Mouse (Mus musculus): ENCODE measurements around the gene Myd88.

The Myd88 gene

DNA sequence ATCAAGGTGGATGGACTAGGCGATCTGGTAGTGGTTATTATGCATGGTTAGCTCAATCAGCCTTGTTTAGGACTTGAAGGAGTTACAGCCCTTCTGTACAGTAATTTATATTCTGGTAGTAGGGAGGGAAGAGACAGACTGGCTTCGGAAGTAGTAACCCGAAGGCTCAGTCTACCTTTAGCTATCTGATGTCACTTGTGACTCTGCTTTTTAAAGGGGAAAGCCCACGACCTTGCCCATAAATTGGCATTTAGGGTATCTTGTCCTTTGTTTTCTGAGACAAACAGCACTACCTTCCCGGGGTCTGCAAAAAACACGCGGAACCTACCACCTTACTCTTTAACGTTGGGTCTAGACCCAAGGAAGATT, 1.0 kb downstream of the Myd88 start:
- DNase-seq (ENCODE audit: low read depth, low spot score) = no peak

DNA sequence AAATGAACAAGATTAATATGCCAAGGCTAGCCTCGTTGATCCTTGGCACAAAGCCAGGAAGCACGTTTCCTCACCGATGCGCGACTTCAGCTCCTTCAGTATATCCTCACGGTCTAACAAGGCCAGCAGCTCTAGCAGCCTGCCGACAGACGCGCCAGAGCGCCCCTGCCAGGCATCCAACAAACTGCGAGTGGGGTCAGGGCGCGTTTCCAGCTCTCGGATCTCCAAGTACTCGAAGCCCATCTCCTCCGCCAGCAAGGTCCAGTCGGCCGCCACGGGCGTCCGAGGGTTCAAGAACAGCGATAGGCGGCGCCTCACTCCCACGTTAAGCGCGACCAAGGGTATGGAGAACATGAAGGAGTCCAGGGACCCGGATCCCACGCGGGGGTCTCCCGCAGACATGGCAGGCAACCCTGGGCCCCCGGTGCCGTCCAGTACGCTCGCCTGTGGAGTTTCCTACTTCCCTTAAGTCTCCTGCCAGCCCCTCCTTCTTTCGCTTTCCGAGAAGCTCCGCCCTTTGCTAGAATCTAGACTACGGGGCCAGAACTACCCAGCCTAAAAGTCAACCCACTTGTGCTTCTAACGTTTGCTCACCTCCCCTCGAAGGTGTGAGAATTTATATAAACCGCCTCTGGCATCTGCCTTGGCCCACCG, 1.5 kb downstream of the Myd88 start, which contains the start of gene Acaa1a:
Gene Acaa1a (plus strand): TSS at position 119 of the 654 bp plus-strand sequence.
- no peak for DNase-seq (ENCODE audit: low read depth, low spot score)

DNA sequence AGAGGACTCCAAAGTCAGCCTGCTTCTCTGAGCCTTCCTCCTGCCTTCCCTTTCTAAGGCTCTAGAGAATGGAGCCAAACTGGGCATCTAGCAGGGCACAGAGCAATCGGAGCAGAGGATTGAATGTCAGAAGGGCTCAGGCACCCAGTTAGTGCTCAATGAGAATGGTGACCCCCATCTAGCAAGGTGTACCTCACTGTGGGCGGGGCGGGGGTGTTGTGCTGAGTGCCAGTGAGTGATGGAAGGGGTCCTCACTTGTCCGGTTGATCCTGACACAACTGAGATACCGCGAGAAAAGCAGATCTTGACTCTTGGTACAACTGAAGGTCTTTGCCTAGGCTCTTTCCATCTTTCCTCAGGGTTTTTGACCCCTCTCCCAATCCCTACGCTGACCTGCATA, 2.1 kb downstream of the Myd88 start:
- no peak for DNase-seq (ENCODE audit: low read depth, low spot score)

DNA sequence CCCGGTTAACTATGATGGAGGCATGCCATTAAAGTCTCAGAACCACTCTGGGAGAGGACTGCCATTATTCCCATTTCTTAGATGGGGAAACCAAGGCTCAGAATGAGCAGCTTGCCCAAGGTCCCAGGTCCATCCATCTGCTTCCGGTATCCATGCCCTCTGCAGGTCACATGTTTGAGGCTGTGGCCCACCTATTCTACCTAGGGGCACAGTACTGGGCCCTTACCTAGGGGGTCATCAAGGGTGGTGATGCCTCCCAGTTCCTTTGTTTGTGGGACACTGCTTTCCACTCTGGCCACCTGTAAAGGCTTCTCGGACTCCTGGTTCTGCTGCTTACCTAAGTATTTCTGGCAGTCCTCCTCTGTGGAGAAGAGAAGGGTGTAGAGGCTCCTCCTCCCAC, 2.9 kb downstream of the Myd88 start:
- DNase-seq (ENCODE audit: low read depth, low spot score) = no peak

DNA sequence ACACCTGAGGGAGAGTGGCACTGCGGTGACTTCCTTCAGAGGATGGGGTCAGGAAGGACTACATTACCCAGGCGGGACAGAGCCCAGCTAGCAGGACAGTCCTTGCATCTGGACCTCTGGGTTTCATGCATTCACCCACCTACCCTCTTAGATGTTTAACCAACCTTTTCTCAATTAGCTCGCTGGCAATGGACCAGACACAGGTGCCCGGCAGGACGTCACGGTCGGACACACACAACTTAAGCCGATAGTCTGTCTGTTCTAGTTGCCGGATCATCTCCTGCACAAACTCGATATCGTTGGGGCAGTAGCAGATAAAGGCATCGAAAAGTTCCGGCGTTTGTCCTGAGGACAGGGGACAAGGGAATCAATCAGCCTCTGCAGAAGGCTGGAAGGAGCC, 3.4 kb downstream of the Myd88 start:
- DNase-seq (ENCODE audit: low read depth, low spot score) = no peak

DNA sequence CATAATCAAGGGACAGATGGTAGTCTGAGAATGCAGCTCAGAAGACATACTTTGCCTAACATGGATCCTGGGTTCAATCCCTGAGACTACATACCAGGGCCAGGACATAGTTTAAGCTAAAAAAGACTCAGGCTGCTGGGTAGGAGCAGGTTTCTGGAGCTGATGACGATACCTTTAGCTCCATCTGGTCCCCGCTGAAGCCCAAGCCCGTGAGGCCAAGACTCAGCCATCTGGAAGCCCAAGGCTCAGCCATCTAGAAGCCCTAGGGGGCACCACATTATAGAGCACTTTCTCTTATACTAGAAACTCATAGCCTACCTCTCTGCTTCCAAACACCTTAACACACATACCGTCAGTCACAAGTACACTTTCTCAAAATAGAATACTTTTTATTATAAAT, 5.6 kb downstream of the Myd88 start:
- DNase-seq (ENCODE audit: low read depth, low spot score) = no peak

DNA sequence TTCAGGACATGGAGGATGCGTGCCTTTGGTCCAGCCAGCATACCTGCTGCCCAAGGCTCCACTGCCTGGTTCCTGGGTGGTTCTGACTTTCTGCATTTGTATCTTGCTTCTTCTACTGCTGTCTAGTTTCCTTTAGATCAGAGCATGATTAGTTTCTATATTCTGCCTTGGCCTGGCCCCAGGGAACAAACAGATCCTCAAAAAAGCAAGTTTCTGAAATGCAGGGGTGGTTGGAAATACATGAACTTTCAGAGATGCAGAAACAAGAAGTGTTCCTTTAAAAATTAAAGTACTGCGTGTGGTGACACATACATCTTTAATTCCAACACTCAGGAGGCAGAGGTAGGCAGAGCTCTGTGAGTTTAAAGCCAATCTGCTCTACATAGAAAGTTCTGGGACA, 6.4 kb downstream of the Myd88 start:
- DNase-seq (ENCODE audit: low read depth, low spot score) = no peak

DNA sequence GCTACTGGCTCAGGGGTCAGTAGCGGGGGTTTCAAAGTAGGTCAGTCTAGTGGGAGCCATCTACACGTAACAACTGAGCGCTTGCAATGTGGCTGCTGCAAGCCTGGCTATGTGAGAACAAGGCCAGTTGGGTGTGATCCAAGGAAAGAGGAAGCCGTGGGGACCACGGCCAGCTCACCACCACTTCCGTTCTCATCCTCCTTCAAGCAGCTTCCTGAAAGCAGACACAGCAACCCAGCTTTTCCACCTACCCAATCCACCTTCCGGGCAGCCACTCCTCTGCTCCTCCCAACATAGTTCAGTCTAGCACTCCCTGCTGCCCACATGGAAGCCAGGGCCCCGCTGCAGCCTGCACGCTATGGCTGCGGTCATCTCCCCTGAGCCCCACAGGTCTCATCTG, 6.9 kb downstream of the Myd88 start:
- DNase-seq (ENCODE audit: low read depth, low spot score) = no peak

DNA sequence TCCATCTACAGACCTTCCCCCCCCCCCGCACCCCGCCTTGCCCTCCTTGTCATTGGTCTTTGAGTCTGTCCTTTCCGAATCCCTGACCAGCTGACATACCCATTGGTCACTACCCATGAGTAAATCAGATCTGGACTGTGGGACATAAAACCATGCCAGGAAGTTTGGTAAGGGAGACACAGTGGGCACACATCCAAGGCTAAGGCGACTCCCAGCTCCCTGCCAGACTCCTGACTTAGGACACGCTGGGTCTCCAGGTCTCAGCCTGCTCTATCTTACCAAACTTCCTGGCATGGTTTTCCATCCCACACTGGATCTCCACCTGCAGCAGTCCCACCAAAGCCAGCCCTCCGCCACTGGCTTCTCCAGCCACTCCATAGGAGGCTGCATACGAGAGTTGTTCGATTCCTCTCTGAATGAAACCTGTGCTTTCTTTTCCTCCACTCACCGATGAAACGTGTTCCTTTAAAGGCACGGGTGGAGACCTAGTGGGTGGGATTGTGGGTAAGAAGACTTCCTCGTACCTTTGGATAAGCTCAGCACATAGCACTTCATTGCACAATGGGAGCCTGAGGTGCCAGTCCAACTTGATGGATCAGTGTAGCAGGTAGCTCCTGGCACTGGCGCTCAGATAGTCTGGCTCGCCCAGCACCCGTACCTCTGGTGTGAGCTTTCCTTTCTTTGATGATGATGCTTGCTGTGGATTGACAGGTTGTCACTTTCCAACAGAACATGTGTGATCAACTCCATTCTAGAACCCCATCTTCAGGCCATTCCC, 10.8 kb downstream of the Myd88 start:
- no peak for DNase-seq (ENCODE audit: low read depth, low spot score)

DNA sequence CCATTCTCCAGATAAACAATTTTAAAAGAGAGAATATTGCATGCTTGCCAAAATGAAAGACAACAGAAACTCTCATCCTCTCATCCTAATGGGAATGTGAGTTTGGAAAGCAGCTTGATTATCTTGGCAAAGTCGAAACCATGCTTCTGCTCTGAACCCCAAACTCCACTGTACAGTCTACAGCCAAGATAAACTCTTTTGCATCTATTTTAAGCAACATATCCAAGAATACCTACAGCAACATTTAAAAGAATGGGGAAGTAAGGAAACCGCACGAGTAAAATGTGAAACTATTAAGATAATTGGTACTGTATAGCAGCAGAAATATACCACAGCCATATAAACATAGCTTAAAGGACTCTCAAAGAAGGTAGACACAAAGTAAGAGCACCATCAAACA, 12.7 kb downstream of the Myd88 start:
- no peak for DNase-seq (ENCODE audit: low read depth, low spot score)

DNA sequence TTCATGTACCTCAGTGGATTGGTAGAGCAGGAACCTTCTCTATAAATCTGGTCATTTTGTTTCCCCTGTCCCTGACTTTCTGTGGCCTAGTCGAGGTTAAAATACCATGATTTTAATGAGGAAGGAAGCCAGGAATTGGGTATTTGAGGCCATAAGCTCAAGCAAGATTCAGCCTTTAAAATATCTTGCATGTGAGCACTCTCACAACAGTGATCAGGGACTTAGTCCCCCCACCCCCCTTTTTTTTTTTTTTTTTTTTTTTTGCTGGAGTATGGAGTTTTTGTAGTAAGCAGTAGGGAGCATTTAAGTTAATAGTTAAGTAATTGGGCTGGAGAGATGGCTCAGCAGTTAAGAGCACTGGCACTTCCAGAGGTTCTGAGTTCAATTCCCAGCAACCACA, 17.1 kb downstream of the Myd88 start:
- no peak for DNase-seq (ENCODE audit: low read depth, low spot score)

DNA sequence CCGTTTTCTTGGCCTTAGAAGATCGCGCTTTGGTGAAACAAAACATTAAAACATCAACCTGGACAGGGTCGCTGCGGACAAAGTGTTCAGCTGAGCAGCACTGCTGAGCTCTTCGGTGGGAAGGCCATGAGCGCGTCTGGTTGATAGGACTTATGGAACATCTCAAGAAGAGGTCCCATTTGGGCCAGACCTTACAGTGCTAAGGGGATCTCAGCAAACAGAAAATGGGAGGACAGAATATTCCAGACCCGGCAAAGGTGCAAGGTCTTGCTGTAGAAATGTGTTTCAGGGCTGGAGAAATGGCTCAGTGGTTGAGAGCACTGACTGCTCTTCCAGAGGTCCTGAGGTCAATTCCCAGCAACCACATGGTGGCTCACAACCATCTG, 18.0 kb downstream of the Myd88 start:
- DNase-seq (ENCODE audit: low read depth, low spot score) = no peak

DNA sequence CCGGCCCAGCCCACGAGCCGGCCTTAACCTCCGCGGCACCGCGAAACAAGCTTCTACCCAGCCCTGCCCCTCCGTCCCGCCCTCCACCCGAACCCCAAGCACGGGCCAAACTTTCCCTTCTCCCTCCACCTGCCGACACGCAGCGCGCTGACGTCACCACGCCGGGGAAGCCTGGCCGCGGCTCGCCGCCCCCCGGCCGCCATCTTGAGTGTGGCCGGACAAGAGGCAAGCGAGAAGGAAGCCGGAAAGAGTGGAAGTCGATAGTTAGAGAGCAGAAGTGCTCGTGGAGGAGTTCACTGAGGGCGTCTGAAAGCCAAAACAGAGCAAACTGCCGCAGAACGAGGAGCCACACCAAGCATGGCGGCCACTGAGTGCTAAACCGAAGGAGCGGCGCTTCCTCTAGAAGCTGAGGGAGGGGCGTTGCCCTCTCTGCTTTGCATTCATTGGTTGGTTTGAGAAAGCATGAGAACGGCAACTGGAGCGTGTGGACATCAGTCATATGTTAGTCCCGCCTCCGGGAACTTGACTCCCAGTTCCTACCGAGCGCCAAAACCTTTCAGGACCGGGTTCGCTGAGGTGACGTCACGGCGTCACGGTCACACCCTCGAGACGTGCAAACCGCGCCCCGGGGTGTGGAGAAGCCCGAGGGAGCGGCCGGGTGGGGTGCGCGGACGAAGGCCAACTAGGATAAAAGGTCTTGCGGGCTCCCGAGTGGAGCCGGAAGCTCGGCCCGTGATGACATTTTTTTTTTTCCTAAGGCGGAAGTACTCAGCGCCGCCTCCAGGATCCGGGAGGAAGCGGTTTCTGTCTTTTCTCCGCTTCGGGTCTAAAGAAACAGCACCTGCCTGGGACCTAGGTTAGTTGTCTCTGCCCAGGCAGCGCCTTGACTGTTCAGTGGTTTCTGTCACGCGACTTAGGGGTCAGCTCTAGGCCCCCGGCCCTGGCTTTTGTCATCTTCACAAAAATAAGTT, 18.6 kb downstream of the Myd88 start, which contains the start of gene Oxsr1:
Gene Oxsr1 (minus strand): TSS at position 139 of the 971 bp plus-strand sequence.
- peak; percentile 99 for DNase-seq (ENCODE audit: low read depth, low spot score)

DNA sequence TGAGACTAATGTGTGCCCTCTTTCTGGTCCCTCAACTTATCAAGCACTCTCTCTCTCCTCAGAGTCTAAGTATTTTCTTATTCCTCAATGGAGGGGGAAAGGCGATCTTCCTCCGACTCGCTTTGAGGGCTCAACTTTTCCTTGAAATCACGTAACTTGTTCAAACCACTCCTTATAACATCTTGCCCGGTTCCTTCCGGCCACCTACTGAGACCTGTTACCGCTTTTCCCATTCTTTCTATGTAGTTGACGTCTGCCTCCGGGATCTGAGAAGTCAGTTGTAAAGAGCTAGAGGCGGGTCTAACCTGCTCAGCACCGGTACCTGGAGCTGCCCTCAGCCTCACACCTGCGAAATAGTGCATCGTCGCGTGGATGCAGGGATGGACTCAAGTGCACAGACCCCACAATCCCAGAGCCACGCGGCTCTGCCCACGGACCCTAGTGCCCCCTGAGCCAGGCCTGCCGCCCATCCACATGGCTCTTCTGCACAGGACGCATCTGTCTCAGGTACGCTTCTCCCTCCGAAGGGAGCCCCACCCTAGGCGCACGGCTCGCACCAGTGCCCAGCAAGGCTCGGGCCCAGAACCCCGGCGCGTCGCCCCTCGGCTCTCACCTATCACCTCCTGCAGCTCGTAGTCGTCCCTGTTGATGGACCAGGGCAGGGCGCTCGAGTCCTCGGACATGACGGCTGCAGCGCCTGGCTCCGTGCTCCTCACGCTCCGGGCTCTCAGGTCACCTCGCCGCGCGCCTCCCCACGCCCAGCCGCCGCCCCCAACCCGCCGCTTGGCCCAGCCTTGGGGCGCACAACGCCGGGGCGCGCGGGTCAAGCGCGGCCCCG, 19.6 kb downstream of the Myd88 start:
- DNase-seq (ENCODE audit: low read depth, low spot score) = no peak

DNA sequence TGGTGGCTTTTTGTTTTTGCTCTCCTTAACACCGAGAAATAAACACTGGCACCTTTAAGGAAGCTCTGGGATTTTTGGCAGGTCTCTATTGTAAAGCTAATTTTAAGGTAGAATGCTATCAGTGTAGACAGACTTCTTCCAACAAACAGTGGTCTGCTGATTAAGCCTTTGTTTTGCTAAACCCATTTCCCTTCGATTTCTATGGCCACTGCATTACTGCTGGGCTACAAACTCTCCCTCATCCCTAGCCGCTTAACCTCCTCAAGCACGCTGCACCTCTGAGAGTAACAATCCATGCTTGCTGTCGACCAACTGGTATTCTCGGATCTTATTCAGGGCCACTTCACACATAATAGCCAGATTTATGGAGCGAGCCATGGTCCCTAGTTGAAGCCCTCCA, 20.3 kb downstream of the Myd88 start:
- no peak for DNase-seq (ENCODE audit: low read depth, low spot score)

DNA sequence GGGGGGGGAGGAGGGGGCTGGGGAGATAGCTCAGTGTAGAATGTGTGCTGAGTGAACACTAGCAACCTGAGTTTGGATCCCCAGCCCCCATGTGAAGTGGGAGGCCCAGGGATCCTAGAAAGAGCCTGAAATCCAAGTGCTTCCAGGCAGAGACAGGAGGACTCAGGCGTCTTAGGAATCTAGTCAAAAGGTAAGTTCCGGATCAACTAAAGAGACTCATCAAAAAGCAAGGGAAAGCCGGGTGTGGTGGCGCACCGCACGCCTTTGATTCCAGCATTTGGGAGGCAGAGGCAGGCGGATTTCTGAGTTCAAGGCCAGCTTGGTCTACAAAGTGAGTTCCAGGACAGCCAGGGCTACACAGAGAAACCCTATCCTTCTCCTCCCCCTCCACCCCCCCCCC, 20.8 kb downstream of the Myd88 start:
- DNase-seq (ENCODE audit: low read depth, low spot score) = no peak

DNA sequence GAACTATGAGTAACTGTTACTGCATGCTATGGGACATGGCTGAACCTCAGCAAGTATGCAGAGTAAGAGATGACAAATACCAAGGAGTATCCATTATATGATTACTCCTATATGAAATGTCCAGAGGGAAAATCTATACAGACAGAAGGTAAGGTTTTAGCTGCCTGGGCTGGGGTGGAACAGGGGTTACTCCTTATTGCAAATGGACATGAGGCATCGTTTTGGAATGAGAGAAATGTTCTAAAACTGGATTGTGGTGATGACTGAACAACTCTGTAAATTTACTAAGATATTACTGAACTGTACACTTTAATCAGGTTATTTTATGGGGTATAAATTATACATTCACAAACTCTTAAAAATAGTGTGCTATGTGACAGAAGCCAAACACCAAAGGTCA, 22.3 kb downstream of the Myd88 start:
- no peak for DNase-seq (ENCODE audit: low read depth, low spot score)

DNA sequence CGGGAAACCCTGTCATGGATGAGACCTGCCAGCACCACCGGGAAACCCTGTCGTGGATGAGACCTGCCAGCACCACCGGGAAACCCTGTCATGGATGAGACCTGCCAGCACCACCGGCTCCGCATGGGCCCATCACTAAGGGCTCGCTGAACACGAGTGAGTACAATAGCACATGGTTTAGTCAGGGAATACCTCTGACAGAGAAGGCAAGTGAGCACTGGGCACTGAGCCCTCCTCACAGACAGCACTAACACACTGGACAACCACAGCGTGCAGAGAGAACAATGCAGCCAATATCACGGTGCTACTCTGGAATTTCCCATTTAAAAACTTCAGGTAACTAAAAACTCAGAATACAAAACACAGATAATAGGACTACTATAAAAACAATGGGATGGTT, 28.1 kb downstream of the Myd88 start:
- DNase-seq (ENCODE audit: low read depth, low spot score) = no peak

DNA sequence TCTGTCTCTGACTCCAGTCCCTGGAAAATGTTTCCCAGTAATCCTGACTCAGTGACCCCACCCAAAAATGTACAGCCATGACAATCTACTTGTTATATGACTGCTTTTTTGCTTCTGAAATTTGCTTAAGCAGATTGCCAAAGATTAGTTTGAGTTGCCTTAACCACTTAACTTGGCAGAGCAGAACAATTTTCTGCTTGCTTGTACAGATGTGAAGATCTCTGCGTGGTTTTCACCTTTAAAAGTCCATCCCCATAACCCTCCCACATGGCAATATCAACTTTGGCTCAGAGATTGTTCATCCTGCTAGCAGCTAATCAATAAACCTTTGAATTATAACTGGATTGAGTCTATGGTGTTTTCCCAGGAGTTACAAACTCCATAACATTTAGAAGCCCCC, 32.1 kb downstream of the Myd88 start:
- DNase-seq (ENCODE audit: low read depth, low spot score) = no peak

DNA sequence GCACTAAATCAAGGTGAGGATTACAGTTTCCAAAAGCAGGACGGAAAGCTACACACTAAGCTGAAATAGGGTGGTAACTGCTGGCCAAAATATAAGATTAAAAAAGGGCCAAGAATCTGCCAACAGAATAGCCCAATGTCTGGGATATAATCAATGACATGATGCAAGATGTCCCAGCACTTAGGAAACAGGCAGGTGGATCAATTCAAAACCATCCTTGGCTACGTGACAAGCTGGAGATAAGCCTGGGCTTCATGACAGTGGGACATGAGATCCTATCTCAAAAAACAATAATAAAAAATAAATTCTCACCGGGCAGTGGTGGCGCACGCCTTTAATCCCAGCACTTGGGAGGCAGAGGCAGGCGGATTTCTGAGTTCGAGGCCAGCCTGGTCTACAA, 35.3 kb downstream of the Myd88 start:
- DNase-seq (ENCODE audit: low read depth, low spot score) = no peak

DNA sequence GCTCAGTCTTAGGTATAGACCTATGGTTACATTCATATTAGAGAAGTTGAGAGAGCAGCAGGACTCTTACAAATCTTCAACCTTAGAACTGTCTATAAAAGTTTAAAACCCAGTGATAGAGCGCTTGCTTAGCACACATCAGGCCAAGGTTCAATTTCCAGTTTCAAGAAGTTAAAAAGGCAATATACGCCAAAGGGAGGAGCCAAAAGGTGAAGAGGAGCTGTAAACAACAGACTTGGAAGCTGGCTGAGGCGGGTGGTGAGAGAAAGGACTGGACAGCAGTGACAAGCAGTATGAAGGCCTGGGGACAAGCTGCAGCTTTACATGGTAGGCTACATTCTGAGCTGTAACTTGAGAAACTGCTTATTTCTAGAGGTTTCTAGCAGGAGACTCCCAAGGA, 42.6 kb downstream of the Myd88 start:
- DNase-seq (ENCODE audit: low read depth, low spot score) = no peak

All from forelimb bud, embryonic 11.5 days (tissue).